Mouse (Mus musculus) ovary, adult 10 weeks (tissue): ENCODE data around the gene 1700021F07Rik. TPM values are rescaled to one million over a fixed set of nuclear protein-coding genes. Genes with fewer than 3 reads are reported as not detected.

Source experiments
- polyA plus RNA-seq: library from polyadenylated mRNA; stranded (reverse); fragments of 350-450 nt; fragmentation: Illumina TruSeq; extraction: RNeasy Lipid Tissue Mini Kit (QIAGEN cat#74804); gene quantifications from one replicate; pipeline ENCODE4 v1.2.3, GENCODE M21; 2014

1700021F07Rik gene
- polyA plus RNA-seq = not detected

DNA sequence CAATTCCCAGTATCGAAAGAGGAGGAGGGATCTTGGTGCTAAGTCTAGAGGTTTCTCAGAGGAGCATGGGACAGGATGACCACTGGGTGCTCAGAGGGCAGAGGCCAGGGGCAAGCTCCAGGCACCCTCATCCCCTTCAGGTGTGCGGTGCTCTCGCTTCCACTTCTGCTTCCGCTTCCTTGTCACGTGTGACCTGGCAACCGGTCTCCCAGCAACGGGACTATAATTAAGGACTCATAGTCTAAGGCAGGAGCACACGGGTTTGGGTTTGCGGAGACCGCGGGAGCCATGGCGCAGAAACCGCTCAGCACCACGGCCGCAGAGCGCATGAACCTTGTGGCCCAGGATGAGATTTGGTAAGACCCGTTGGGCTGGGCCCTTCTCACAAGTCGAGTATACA lies at the start of gene 1700021F07Rik:
1700021F07Rik (plus strand) TSS at position 211 of the 400 bp plus-strand sequence.

Other genes with a start within 250 kb of the 1700021F07Rik start
- gene Pmepa1, start 246.1 kb upstream of the 1700021F07Rik start, polyA plus RNA-seq = 18.8 TPM
- not detected for gene Ankrd60, start 55.8 kb downstream of the 1700021F07Rik start, polyA plus RNA-seq
- gene Rab22a, start 137.2 kb downstream of the 1700021F07Rik start, polyA plus RNA-seq = 35.4 TPM
- not detected for gene 1700010B08Rik, start 196.8 kb downstream of the 1700021F07Rik start, polyA plus RNA-seq
- 125 TPM for gene Vapb, start 214.9 kb downstream of the 1700021F07Rik start, polyA plus RNA-seq